Mouse (Mus musculus) cortical plate, adult 2 months (tissue): Measurements from ENCODE around the gene Spata1. TPM values are rescaled to one million over a fixed set of nuclear protein-coding genes. Genes with fewer than 3 reads are reported as not detected.
A peak's percentile ranks its signal among the peaks of the same experiment; 100 is the strongest.

Source experiments
- H3K27ac ChIP-seq: fragments of 200-500 bp; 2 replicates; pipeline ENCODE4 v1.5.1; 2012; ENCODE audit warnings: low read length, control low read depth, inconsistent platforms; ENCODE audit not compliant: insufficient read depth
- H3K4me1 ChIP-seq: fragments of 200-500 bp; 2 replicates; pipeline ENCODE4 v1.6.1; 2011; ENCODE audit warnings: low read length; ENCODE audit not compliant: control insufficient read depth, insufficient read depth
- H3K4me3 ChIP-seq: fragments of 200-500 bp; 2 replicates; pipeline ENCODE4 v1.5.1; 2011; ENCODE audit warnings: mild to moderate bottlenecking, low read length, control low read depth; ENCODE audit not compliant: insufficient read depth
- CTCF ChIP-seq: fragments of 200-500 bp; IDR thresholded peaks from 2 replicates; pipeline ENCODE4 v1.5.1; 2011; ENCODE audit warnings: mild to moderate bottlenecking, control low read depth, low read length; ENCODE audit not compliant: insufficient read depth; ENCODE audit errors: extremely low read depth
- POLR2A ChIP-seq: fragments of 200-500 bp; IDR thresholded peaks from 2 replicates; pipeline ENCODE4 v1.6.1; 2011; ENCODE audit warnings: mild to moderate bottlenecking, low read length, control low read depth; ENCODE audit not compliant: insufficient read depth; ENCODE audit errors: extremely low read depth
- polyA plus RNA-seq: library from polyadenylated mRNA; depleted of rRNA; stranded (reverse); fragments of >200 nt; gene quantifications from 2 replicates; pipeline ENCODE4 v1.2.3, GENCODE M21; 2012

Spata1 gene
- polyA plus RNA-seq, 1 experiment: 3.7 TPM

GRCm38 (mm10) chr3:146469226-146469625 lies 30.3 kb downstream of the Spata1 start:
- Histone ChIP-seq H3K4me1 (no peaks in the 10 kb centered on the region), H3K27ac (no peak overlapping the region), H3K4me3 (no peak overlapping the region)
- no peak for TF ChIP-seq CTCF
- TF ChIP-seq POLR2A: no peak

GRCm38 (mm10) chr3:146462939-146463338 lies 36.6 kb downstream of the Spata1 start:
- Histone ChIP-seq H3K4me1 (no peaks in the 10 kb centered on the region), H3K4me3 (no peak overlapping the region), H3K27ac (no peak overlapping the region)
- no peak for TF ChIP-seq CTCF

GRCm38 (mm10) chr3:146451375-146451774 lies 48.2 kb downstream of the Spata1 start:
- no peak overlapping the region for H3K4me3 ChIP-seq
- H3K27ac ChIP-seq: no peak overlapping the region
- no peaks in the 10 kb centered on the region for H3K4me1 ChIP-seq
- TF ChIP-seq CTCF (no peak), POLR2A (no peak)

GRCm38 (mm10) chr3:146450371-146450841 lies 49.1 kb downstream of the Spata1 start:
- TF ChIP-seq POLR2A (peak; percentile 98), CTCF (no peak)
- Histone ChIP-seq H3K4me3 (peak overlapping the region; percentile 73), H3K4me1 (no peaks in the 10 kb centered on the region), H3K27ac (peak overlapping the region; percentile 54)

GRCm38 (mm10) chr3:146449745-146450250 lies 49.8 kb downstream of the Spata1 start, which contains the start of gene Ctbs:
Gene Ctbs, plus strand, starts transcription at chr3:146449795.
- Histone ChIP-seq H3K27ac (peak within 1 kb of the TSS; percentile 54), H3K4me1 (no peaks in the 10 kb centered on the region), H3K4me3 (peak within 1 kb of the TSS; percentile 73)
- TF ChIP-seq POLR2A: no peak

- no peak for TF ChIP-seq CTCF
- H3K4me3 ChIP-seq: no peak overlapping the region
- H3K4me1 ChIP-seq: no peaks in the 10 kb centered on the region
- no peak overlapping the region for H3K27ac ChIP-seq
These were observed 50.6 kb downstream of the Spata1 start for GRCm38 (mm10) chr3:146448969-146449368.

- Histone ChIP-seq H3K4me3 (no peak overlapping the region), H3K4me1 (no peaks in the 10 kb centered on the region), H3K27ac (no peak overlapping the region)
- TF ChIP-seq POLR2A: no peak
- no peak for TF ChIP-seq CTCF
These were observed 51.2 kb downstream of the Spata1 start for GRCm38 (mm10) chr3:146448372-146448771.

GRCm38 (mm10) chr3:146447598-146447997 lies 52.0 kb downstream of the Spata1 start:
- TF ChIP-seq POLR2A (no peak), CTCF (no peak)
- H3K27ac ChIP-seq: no peak overlapping the region
- H3K4me1 ChIP-seq: no peaks in the 10 kb centered on the region
- no peak overlapping the region for H3K4me3 ChIP-seq

- TF ChIP-seq POLR2A: no peak
- no peak for TF ChIP-seq CTCF
- no peaks in the 10 kb centered on the region for H3K4me1 ChIP-seq
- H3K4me3 ChIP-seq: no peak overlapping the region
These were observed 52.4 kb downstream of the Spata1 start for GRCm38 (mm10) chr3:146447156-146447555.

GRCm38 (mm10) chr3:146444880-146445279 lies 54.7 kb downstream of the Spata1 start:
- Histone ChIP-seq H3K4me1 (peaks cover 2% of the 10 kb centered on the region; the same call in 1 of the 2 replicates), H3K4me3 (no peak overlapping the region), H3K27ac (no peak overlapping the region)
- TF ChIP-seq POLR2A: no peak
- TF ChIP-seq CTCF: no peak

More at GRCm38 (mm10) chr3:146447156-146447555, 52.4 kb downstream of the Spata1 start:
- no peak overlapping the region for H3K27ac ChIP-seq
